Mouse (Mus musculus): Measurements from ENCODE around the gene Ldb1. TPM values are rescaled to one million over a fixed set of nuclear protein-coding genes. Genes with fewer than 3 reads are reported as not detected.

Gene Ldb1
- polyA plus RNA-seq, 1 experiment from 2014 or later, result 93.1 TPM

DNA sequence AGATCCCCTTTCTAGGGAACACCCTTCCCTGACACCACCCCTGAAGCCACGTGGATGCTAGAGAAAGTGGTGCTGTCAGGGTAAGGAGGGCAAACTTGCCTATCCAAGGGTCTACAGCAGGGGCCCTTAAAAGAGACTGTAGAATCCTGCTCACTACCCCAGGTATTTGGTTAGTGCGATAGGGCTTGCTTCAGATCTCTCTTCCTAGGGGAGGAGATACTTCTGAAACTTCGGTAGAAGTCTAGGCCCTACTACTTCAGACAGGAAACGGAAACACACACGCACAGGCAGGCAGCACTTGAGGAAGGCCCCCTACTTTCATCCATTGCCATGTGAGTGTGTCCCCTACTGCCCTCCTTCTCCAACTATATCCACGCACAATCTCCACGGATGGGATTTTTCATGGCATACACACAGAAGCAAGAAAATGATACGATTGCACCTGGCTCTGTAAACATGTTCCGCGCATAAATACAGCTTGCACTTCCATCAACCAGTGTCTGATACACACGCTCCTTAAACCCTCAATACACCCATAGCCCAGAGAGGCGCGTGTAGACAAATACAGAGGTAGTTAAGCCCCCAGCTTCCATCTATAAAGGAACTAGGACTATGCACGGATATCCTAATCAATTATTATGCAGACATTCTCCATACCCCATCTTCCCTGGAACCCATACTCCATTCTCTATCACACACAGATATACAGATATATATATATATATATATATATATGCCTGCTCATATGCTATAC lies 4.7 kb downstream of the Ldb1 start:
- H3K4me1 ChIP-seq (ENCODE audit: control insufficient read depth, insufficient read depth, low read length), result peaks cover 66% of the 10 kb centered on the region
- peaks cover 9% of the 10 kb centered on the region for H3K36me3 ChIP-seq (ENCODE audit: control insufficient read depth, insufficient read depth, low read length)
- no peaks in the 10 kb centered on the region for H3K27me3 ChIP-seq (ENCODE audit: control insufficient read depth, insufficient read depth, low read length)
- no peaks in the 10 kb centered on the region for H3K9me3 ChIP-seq (ENCODE audit: control insufficient read depth, low read length)
- 35% methylated on average over 14 of the region's 14 CpGs for WGBS
- peak overlapping the region; percentile 98 for H3K4me2 ChIP-seq (ENCODE audit: low read depth, low read length)
- peak overlapping the region; percentile 92 for H3K27ac ChIP-seq (ENCODE audit: low read depth, low read length)
- no peak for ATAC-seq (ENCODE audit: low read depth)
- peak overlapping the region; percentile 90; the same call in 1 of the 2 replicates for H3K9ac ChIP-seq (replicated peaks; ENCODE audit: low read depth, low read length)
- H3K4me3 ChIP-seq (ENCODE audit: low read depth, low read length), result peak overlapping the region; percentile 89

DNA sequence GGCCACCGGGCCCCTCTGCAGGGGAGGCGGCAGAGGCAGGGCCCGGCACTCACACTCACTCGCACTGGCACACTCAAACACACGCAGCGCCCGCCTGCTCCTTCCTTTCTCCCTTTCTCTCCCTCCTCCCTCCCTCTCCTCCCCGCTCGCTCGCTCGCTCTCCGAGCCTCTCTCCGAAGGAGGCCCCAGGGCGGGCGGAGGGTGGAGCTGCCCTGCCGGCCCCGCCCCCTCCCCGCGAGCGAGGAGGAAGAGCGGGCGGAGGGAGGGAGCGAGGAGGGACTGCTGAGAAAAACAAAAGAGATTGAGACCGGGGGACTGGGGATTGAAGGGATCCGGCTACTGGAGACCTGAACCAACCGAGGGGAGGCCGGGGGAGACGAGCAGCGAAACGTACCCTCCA lies 5.5 kb downstream of the Ldb1 start:
- Histone ChIP-seq H3K4me1 (ENCODE audit: control insufficient read depth, insufficient read depth, low read length) (peaks cover 66% of the 10 kb centered on the region), H3K4me2 (ENCODE audit: low read depth, low read length) (peak overlapping the region; percentile 98), H3K36me3 (ENCODE audit: control insufficient read depth, insufficient read depth, low read length) (peaks cover 16% of the 10 kb centered on the region), H3K27ac (ENCODE audit: low read depth, low read length) (peak overlapping the region; percentile 92), H3K27me3 (ENCODE audit: control insufficient read depth, insufficient read depth, low read length) (no peaks in the 10 kb centered on the region), H3K9ac (replicated peaks; ENCODE audit: low read depth, low read length) (peak overlapping the region; percentile 90), H3K4me3 (ENCODE audit: low read depth, low read length) (peak overlapping the region; percentile 89), H3K9me3 (ENCODE audit: control insufficient read depth, low read length) (no peaks in the 10 kb centered on the region)
- WGBS, result 1% methylated on average over 21 of the region's 30 CpGs
- ATAC-seq (ENCODE audit: low read depth), result peak; percentile 70

DNA sequence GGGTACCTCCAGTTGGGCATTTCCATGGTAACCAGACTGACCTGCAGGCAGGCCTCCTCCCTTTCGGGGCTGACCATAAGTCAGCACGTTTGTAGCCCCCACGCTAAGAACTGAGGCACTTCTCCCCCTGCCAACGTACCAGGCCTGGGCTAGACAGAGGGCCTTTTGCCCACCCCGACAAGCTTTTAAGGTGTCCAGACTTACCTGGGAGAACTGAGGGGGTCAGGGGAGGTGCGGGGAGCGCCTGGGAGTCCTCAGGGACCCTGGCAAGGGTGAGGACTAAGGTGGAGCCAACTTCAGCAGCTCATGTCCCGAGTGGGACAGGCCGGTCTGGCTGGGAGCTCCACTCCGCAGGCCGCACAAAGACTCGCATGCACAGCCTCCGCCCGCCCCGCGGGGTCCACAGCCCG lies 6.2 kb downstream of the Ldb1 start:
- Histone ChIP-seq H3K4me2 (ENCODE audit: low read depth, low read length) (peak overlapping the region; percentile 98), H3K36me3 (ENCODE audit: control insufficient read depth, insufficient read depth, low read length) (peaks cover 22% of the 10 kb centered on the region), H3K27ac (ENCODE audit: low read depth, low read length) (peak overlapping the region; percentile 92), H3K4me1 (ENCODE audit: control insufficient read depth, insufficient read depth, low read length) (peaks cover 62% of the 10 kb centered on the region), H3K9ac (replicated peaks; ENCODE audit: low read depth, low read length) (peak overlapping the region; percentile 90), H3K27me3 (ENCODE audit: control insufficient read depth, insufficient read depth, low read length) (no peaks in the 10 kb centered on the region), H3K9me3 (ENCODE audit: control insufficient read depth, low read length) (no peaks in the 10 kb centered on the region), H3K4me3 (ENCODE audit: low read depth, low read length) (peak overlapping the region; percentile 89)
- peak; percentile 22; the same call in 1 of the 2 replicates for ATAC-seq (ENCODE audit: low read depth)
- 0% methylated on average over 10 of the region's 17 CpGs for WGBS

DNA sequence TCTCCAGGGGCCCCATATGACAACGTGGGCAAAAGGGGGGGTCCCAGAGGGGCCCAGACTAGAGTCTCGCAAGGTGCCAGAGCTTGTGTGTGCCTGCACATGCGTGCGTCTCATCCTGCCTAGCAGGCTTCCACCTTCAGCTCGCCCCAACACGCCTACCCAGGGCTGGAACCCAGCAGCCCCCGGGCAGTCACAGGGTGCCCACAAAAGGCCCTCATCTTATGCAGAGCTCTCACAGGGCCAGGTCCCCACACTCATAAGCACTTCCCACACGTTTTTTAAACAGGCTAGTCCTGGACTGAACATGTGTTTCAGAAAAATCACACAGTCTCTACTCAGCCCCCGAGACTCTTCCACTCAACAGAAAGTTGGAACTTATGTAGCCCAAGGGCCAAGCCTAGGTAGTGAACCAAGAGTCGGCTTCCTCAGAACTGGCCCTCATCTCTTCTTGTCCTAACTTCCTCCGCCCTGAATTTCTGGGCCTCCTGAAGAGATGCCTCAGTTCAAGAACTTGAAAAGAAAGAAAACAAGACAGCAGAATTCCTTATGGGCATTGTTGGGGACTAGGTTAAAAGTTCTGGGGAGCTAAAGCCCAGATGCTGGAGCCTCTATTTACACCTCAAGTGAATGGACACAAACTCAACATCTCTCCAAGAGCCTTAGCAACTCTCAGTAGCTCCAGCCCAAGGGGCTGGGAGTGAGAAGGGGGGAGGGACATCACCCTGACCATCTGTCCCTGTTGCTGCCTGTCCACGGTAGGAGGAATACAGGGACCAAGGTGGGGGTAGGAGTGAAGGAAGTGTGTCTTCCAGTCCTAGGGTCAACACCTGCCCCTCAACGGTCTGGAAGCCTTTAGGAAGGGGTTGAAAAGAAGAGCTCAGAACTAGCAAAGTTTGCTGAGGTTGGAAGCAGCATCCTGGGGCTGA lies 6.8 kb downstream of the Ldb1 start:
- no peaks in the 10 kb centered on the region for H3K9me3 ChIP-seq (ENCODE audit: control insufficient read depth, low read length)
- H3K36me3 ChIP-seq (ENCODE audit: control insufficient read depth, insufficient read depth, low read length), result peaks cover 29% of the 10 kb centered on the region
- 10% methylated on average over 13 of the region's 13 CpGs for WGBS
- H3K9ac ChIP-seq (replicated peaks; ENCODE audit: low read depth, low read length), result peak overlapping the region; percentile 90
- peak overlapping the region; percentile 92 for H3K27ac ChIP-seq (ENCODE audit: low read depth, low read length)
- H3K4me2 ChIP-seq (ENCODE audit: low read depth, low read length), result peak overlapping the region; percentile 98
- ATAC-seq (ENCODE audit: low read depth), result no peak
- peak overlapping the region; percentile 89 for H3K4me3 ChIP-seq (ENCODE audit: low read depth, low read length)
- H3K27me3 ChIP-seq (ENCODE audit: control insufficient read depth, insufficient read depth, low read length), result no peaks in the 10 kb centered on the region
- peaks cover 55% of the 10 kb centered on the region for H3K4me1 ChIP-seq (ENCODE audit: control insufficient read depth, insufficient read depth, low read length)

DNA sequence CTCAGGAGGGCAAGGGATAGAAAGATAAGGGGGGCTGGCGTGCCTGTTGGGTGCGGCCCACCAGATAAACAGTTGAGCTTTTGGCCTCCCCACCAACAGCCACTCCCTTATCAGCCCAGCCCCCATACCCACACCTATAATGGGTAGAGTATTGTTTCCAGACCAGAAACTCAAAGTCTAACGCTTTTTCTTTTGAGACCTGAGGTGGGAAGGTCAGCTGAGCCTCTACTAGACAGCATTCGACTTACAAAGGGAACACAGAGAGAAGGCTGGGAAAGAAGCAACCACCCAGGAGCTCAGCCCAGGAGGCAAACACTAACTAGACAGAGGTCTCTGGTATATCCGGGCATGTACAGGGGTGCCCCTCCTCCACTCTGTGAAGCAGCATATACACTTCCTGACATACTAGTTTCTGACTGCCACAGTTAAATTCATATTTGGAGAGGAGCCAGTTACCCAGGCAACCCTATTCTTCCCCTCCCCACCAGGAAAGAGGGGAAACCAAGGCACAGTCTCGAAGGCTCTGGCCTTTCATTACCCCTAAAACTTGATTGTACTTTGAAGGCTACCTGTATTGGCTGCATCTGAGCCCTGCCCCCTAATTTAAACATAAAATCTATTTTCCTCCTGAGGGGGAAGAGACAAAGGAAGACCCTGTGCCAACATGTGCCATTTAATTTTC lies 7.6 kb downstream of the Ldb1 start:
- Histone ChIP-seq H3K9me3 (ENCODE audit: control insufficient read depth, low read length) (no peaks in the 10 kb centered on the region), H3K36me3 (ENCODE audit: control insufficient read depth, insufficient read depth, low read length) (peaks cover 37% of the 10 kb centered on the region), H3K27me3 (ENCODE audit: control insufficient read depth, insufficient read depth, low read length) (no peaks in the 10 kb centered on the region), H3K27ac (ENCODE audit: low read depth, low read length) (peak overlapping the region; percentile 69), H3K4me1 (ENCODE audit: control insufficient read depth, insufficient read depth, low read length) (peaks cover 47% of the 10 kb centered on the region), H3K4me2 (ENCODE audit: low read depth, low read length) (peak overlapping the region; percentile 98), H3K4me3 (ENCODE audit: low read depth, low read length) (peak overlapping the region; percentile 89), H3K9ac (replicated peaks; ENCODE audit: low read depth, low read length) (peak overlapping the region; percentile 90)
- 24% methylated on average over 6 of the region's 6 CpGs for WGBS
- ATAC-seq (ENCODE audit: low read depth), result no peak

DNA sequence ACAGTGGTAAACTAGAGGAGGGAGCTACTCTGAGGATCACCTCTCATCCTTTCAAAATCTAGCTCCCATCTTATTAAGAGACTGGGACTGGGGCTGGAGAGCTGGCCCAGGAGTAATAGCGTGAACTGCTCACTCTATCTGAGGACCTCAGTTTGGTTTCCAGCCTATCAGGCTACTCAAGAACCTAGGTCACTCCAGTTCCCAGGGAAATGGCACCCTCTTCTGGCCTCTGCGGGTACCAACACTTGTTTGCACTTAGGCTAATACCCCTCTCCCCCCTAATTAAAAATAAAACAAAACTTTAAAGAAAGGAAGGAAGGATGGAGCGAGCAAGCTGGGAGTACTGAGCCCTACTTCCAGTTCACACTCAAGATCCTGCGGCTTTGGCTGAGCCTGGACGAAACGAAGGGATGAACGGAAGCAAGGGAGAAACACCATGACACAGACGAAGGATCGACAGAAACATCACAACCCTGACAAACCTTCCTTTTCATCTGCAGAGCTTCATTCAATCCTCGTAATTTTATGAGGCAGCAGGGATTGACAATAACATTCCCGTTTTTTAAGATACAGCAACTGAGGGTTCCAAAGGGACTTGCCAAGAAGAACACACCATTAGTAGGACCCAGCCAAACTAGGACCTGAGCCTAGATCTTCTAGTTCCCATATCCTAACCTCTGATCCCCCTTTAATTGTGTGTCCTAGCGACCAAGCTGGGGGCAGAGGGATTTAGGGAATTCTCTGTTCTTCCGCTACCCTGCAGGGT lies 8.4 kb downstream of the Ldb1 start:
- Histone ChIP-seq H3K4me3 (ENCODE audit: low read depth, low read length) (peak overlapping the region; percentile 89), H3K27ac (ENCODE audit: low read depth, low read length) (no peak overlapping the region), H3K36me3 (ENCODE audit: control insufficient read depth, insufficient read depth, low read length) (peaks cover 44% of the 10 kb centered on the region), H3K27me3 (ENCODE audit: control insufficient read depth, insufficient read depth, low read length) (no peaks in the 10 kb centered on the region), H3K9me3 (ENCODE audit: control insufficient read depth, low read length) (no peaks in the 10 kb centered on the region), H3K9ac (replicated peaks; ENCODE audit: low read depth, low read length) (no peak overlapping the region), H3K4me1 (ENCODE audit: control insufficient read depth, insufficient read depth, low read length) (peaks cover 42% of the 10 kb centered on the region), H3K4me2 (ENCODE audit: low read depth, low read length) (peak overlapping the region; percentile 98)
- ATAC-seq (ENCODE audit: low read depth), result no peak
- 70% methylated on average over 13 of the region's 13 CpGs for WGBS

DNA sequence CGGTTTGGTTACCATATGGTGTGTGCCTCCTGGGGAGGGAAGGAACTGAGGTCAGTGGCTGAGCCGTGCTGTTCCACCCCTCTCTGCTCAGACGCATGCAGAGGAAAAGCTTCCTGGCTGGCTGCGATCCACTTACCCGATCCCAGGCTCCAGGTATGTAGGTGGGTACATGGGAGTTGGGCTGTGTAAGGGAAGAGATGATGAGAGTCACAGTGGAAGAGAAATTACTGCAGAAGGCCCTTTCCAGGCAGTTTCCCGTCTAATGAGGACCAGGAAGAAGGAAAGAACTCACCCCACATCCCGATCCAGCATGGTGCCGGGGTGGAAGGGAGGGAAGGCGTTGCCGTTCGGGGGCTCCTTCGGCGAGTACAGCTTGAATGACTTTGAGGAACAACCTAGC lies 9.0 kb downstream of the Ldb1 start:
- no peaks in the 10 kb centered on the region for H3K27me3 ChIP-seq (ENCODE audit: control insufficient read depth, insufficient read depth, low read length)
- no peaks in the 10 kb centered on the region for H3K9me3 ChIP-seq (ENCODE audit: control insufficient read depth, low read length)
- H3K27ac ChIP-seq (ENCODE audit: low read depth, low read length), result no peak overlapping the region
- no peak overlapping the region for H3K9ac ChIP-seq (replicated peaks; ENCODE audit: low read depth, low read length)
- H3K36me3 ChIP-seq (ENCODE audit: control insufficient read depth, insufficient read depth, low read length), result peaks cover 46% of the 10 kb centered on the region
- no peak overlapping the region for H3K4me3 ChIP-seq (ENCODE audit: low read depth, low read length)
- peaks cover 35% of the 10 kb centered on the region for H3K4me1 ChIP-seq (ENCODE audit: control insufficient read depth, insufficient read depth, low read length)
- peak overlapping the region; percentile 98; the same call in 1 of the 2 replicates for H3K4me2 ChIP-seq (ENCODE audit: low read depth, low read length)
- ATAC-seq (ENCODE audit: low read depth), result no peak
- 89% methylated on average over 13 of the region's 13 CpGs for WGBS

DNA sequence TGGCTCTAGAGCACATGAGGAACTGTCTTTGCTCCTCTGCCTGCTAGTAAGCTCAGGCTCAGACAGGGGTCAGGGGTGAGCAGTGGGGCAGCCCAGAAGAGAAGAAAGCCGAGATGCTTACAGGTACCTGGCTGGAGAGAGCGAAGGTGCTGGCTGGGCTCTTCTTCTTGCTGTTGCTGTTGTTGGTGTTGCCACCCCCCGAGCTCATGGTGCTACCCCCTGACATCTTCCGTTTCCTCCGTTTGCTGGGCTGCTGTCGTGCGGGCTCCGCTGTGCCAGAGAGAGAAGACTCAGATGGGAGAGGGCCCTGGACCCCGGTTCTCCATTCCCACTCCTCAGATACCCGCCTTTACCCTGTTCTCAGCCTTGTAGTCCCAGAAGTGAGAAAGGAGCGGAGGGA lies 11.1 kb downstream of the Ldb1 start:
- H3K36me3 ChIP-seq (ENCODE audit: control insufficient read depth, insufficient read depth, low read length), result peaks cover 46% of the 10 kb centered on the region

More for the DNA sequence above, 11.1 kb downstream of the Ldb1 start:
- H3K9ac ChIP-seq (replicated peaks; ENCODE audit: low read depth, low read length), result no peak overlapping the region
- WGBS, result 94% methylated on average over 11 of the region's 11 CpGs
- no peaks in the 10 kb centered on the region for H3K27me3 ChIP-seq (ENCODE audit: control insufficient read depth, insufficient read depth, low read length)
- H3K9me3 ChIP-seq (ENCODE audit: control insufficient read depth, low read length), result no peaks in the 10 kb centered on the region
- peaks cover 24% of the 10 kb centered on the region for H3K4me1 ChIP-seq (ENCODE audit: control insufficient read depth, insufficient read depth, low read length)
- ATAC-seq (ENCODE audit: low read depth), result no peak
- no peak overlapping the region for H3K4me3 ChIP-seq (ENCODE audit: low read depth, low read length)
- H3K27ac ChIP-seq (ENCODE audit: low read depth, low read length), result no peak overlapping the region
- no peak overlapping the region for H3K4me2 ChIP-seq (ENCODE audit: low read depth, low read length)

Data from neural tube, embryonic 14.5 days (tissue).